Mouse (Mus musculus): ENCODE data around the gene Mycbp. TPM values are rescaled to one million over a fixed set of nuclear protein-coding genes. Genes with fewer than 3 reads are reported as not detected.

Mycbp gene
- polyA plus RNA-seq (2014; fragmentation: Nextera tagmentation; extraction: Ambion mirVana) = 58.6 and 59.9 TPM in 2 replicates

GRCm38 (mm10) chr4:123904333-123905125, at the start of gene Mycbp:
Gene Mycbp (plus strand): TSS chr4:123904832.
- peak within 1 kb of the TSS; percentile 71 for H3K9ac ChIP-seq (ENCODE audit: low read length)
- H3K27me3 ChIP-seq (ENCODE audit: control insufficient read depth, insufficient read depth, low read length) = no peaks in the 10 kb centered on the region
- H3K36me3 ChIP-seq (ENCODE audit: control insufficient read depth, insufficient read depth, low read length) = no peaks in the 10 kb centered on the region
- H3K27ac ChIP-seq (ENCODE audit: low read depth, low read length) = peak within 1 kb of the TSS; percentile 46; the same call in 1 of the 2 replicates
- peak within 1 kb of the TSS; percentile 83 for H3K4me2 ChIP-seq (ENCODE audit: low read depth, low read length, severe bottlenecking)
- ATAC-seq (replicated peaks; ENCODE audit: low FRiP score) = peak; percentile 100
- H3K4me3 ChIP-seq (ENCODE audit: low read depth, low read length) = peak within 1 kb of the TSS; percentile 82
- 2% methylated on average over 49 of the region's 49 CpGs for WGBS
- DNase-seq (ENCODE audit: low spot score) = peak; percentile 100
- no peaks in the 10 kb centered on the region for H3K4me1 ChIP-seq (replicated peaks; ENCODE audit: control insufficient read depth, insufficient read depth, low read length)
- no peaks in the 10 kb centered on the region for H3K9me3 ChIP-seq (ENCODE audit: control insufficient read depth, low read length)

DNA sequence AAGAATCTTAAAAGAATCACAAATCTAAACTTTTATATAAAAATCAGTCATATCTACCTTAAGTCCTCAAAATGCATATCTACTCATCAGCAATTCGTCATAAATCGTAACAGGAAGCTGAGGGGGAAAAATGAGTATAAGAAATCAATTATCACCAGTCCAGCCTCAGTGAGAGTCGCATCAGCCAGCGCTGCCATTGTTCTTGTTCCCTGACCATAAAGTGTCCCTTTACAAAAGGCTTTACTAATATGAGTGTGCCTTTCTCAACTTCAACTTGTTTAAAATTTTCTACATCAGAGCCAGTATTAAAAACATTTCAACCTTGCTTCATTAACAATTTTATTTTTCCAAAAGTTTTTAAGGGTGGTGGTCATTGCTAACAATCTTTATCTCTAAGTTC, 47.7 kb upstream of the Mycbp start:
- Histone ChIP-seq H3K4me1 (replicated peaks; ENCODE audit: control insufficient read depth, insufficient read depth, low read length) (no peaks in the 10 kb centered on the region), H3K36me3 (ENCODE audit: control insufficient read depth, insufficient read depth, low read length) (no peaks in the 10 kb centered on the region), H3K27ac (ENCODE audit: low read depth, low read length) (no peak overlapping the region), H3K4me3 (ENCODE audit: low read depth, low read length) (no peak overlapping the region), H3K4me2 (ENCODE audit: low read depth, low read length, severe bottlenecking) (no peak overlapping the region), H3K9ac (ENCODE audit: low read length) (no peak overlapping the region), H3K27me3 (ENCODE audit: control insufficient read depth, insufficient read depth, low read length) (no peaks in the 10 kb centered on the region), H3K9me3 (ENCODE audit: control insufficient read depth, low read length) (no peaks in the 10 kb centered on the region)
- peak; percentile 4 for DNase-seq (ENCODE audit: low spot score)
- ATAC-seq (replicated peaks; ENCODE audit: low FRiP score) = no peak
- 66% methylated on average over 4 of the region's 4 CpGs for WGBS

DNA sequence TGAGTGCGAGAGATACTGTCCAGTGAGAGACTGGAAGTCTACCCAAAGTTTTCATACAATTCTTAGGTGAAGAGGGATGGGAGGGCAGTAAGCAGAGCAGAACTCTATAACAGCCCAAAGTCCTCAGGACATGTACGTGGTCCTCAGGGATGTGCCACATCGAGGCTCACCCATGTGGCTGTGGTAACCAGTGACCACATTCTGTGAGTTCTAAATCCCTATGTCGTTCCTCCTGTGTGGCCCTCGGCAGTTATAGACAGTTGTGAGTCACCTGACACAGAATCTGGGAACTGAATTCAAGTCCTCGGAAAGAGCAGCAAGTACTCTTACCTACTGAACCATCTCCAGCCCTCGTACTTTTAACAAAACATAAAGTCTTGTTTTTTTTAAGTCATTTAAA, 46.5 kb upstream of the Mycbp start:
- no peak for ATAC-seq (replicated peaks; ENCODE audit: low FRiP score)
- no peaks in the 10 kb centered on the region for H3K27me3 ChIP-seq (ENCODE audit: control insufficient read depth, insufficient read depth, low read length)

GRCm38 (mm10) chr4:123859379-123859778, 45.3 kb upstream of the Mycbp start, which contains the start of gene 4933427I04Rik:
Gene 4933427I04Rik (plus strand): TSS chr4:123859679.
- H3K9me3 ChIP-seq (ENCODE audit: control insufficient read depth, low read length) = no peaks in the 10 kb centered on the region
- DNase-seq (ENCODE audit: low spot score) = peak; percentile 37
- no peak within 1 kb of the TSS for H3K9ac ChIP-seq (ENCODE audit: low read length)
- H3K4me2 ChIP-seq (ENCODE audit: low read depth, low read length, severe bottlenecking) = no peak within 1 kb of the TSS
- WGBS = 77% methylated on average over 3 of the region's 3 CpGs
- no peaks in the 10 kb centered on the region for H3K36me3 ChIP-seq (ENCODE audit: control insufficient read depth, insufficient read depth, low read length)
- no peak within 1 kb of the TSS for H3K27ac ChIP-seq (ENCODE audit: low read depth, low read length)
- ATAC-seq (replicated peaks; ENCODE audit: low FRiP score) = no peak
- H3K4me3 ChIP-seq (ENCODE audit: low read depth, low read length) = no peak within 1 kb of the TSS
- no peaks in the 10 kb centered on the region for H3K27me3 ChIP-seq (ENCODE audit: control insufficient read depth, insufficient read depth, low read length)
- H3K4me1 ChIP-seq (replicated peaks; ENCODE audit: control insufficient read depth, insufficient read depth, low read length) = no peaks in the 10 kb centered on the region

More for the DNA sequence above, 46.5 kb upstream of the Mycbp start:
- H3K4me3 ChIP-seq (ENCODE audit: low read depth, low read length) = no peak overlapping the region
- H3K9ac ChIP-seq (ENCODE audit: low read length) = no peak overlapping the region
- DNase-seq (ENCODE audit: low spot score) = peak; percentile 11
- no peak overlapping the region for H3K27ac ChIP-seq (ENCODE audit: low read depth, low read length)
- H3K4me2 ChIP-seq (ENCODE audit: low read depth, low read length, severe bottlenecking) = no peak overlapping the region
- H3K36me3 ChIP-seq (ENCODE audit: control insufficient read depth, insufficient read depth, low read length) = no peaks in the 10 kb centered on the region
- no peaks in the 10 kb centered on the region for H3K9me3 ChIP-seq (ENCODE audit: control insufficient read depth, low read length)
- H3K4me1 ChIP-seq (replicated peaks; ENCODE audit: control insufficient read depth, insufficient read depth, low read length) = no peaks in the 10 kb centered on the region
- WGBS = 92% methylated on average over 7 of the region's 7 CpGs

DNA sequence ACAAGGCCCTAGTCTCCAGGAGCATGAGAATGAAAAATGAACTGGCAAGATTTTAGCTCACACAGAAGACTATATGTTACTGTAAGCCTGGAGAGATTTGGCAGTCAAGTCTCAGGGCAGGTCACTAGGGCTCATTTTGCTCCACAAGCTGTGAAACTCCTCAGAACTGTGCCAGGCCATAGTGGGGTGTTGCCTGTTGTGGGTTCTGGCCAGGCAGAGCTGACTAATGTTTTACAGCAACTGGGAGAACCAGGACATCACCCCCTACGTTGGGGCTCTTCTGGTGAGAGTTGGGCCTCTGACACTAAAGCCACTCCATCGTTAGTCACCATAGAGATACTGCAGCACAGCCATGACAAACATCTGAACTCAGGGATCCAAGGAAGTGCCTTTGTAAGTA, 44.8 kb upstream of the Mycbp start:
- H3K36me3 ChIP-seq (ENCODE audit: control insufficient read depth, insufficient read depth, low read length) = no peaks in the 10 kb centered on the region
- no peaks in the 10 kb centered on the region for H3K9me3 ChIP-seq (ENCODE audit: control insufficient read depth, low read length)
- H3K4me3 ChIP-seq (ENCODE audit: low read depth, low read length) = no peak overlapping the region
- H3K4me2 ChIP-seq (ENCODE audit: low read depth, low read length, severe bottlenecking) = no peak overlapping the region
- no peak overlapping the region for H3K27ac ChIP-seq (ENCODE audit: low read depth, low read length)
- ATAC-seq (replicated peaks; ENCODE audit: low FRiP score) (no peak), DNase-seq (ENCODE audit: low spot score) (peak; percentile 16)
- WGBS = 61% methylated on average over 2 of the region's 2 CpGs
- H3K9ac ChIP-seq (ENCODE audit: low read length) = no peak overlapping the region
- no peaks in the 10 kb centered on the region for H3K4me1 ChIP-seq (replicated peaks; ENCODE audit: control insufficient read depth, insufficient read depth, low read length)
- no peaks in the 10 kb centered on the region for H3K27me3 ChIP-seq (ENCODE audit: control insufficient read depth, insufficient read depth, low read length)

- DNase-seq (ENCODE audit: low spot score) (peak; percentile 13), ATAC-seq (replicated peaks; ENCODE audit: low FRiP score) (no peak)
- Histone ChIP-seq H3K36me3 (ENCODE audit: control insufficient read depth, insufficient read depth, low read length) (no peaks in the 10 kb centered on the region), H3K9ac (ENCODE audit: low read length) (no peak overlapping the region), H3K9me3 (ENCODE audit: control insufficient read depth, low read length) (no peaks in the 10 kb centered on the region), H3K4me1 (replicated peaks; ENCODE audit: control insufficient read depth, insufficient read depth, low read length) (no peaks in the 10 kb centered on the region), H3K4me2 (ENCODE audit: low read depth, low read length, severe bottlenecking) (no peak overlapping the region), H3K4me3 (ENCODE audit: low read depth, low read length) (no peak overlapping the region), H3K27me3 (ENCODE audit: control insufficient read depth, insufficient read depth, low read length) (no peaks in the 10 kb centered on the region), H3K27ac (ENCODE audit: low read depth, low read length) (no peak overlapping the region)
- 80% methylated on average over 5 of the region's 5 CpGs for WGBS
Measured at GRCm38 (mm10) chr4:123860621-123861020, 44.0 kb upstream of the Mycbp start.

- DNase-seq (ENCODE audit: low spot score) (no peak), ATAC-seq (replicated peaks; ENCODE audit: low FRiP score) (no peak)
- Histone ChIP-seq H3K4me3 (ENCODE audit: low read depth, low read length) (no peak overlapping the region), H3K9ac (ENCODE audit: low read length) (no peak overlapping the region), H3K9me3 (ENCODE audit: control insufficient read depth, low read length) (no peaks in the 10 kb centered on the region), H3K4me2 (ENCODE audit: low read depth, low read length, severe bottlenecking) (no peak overlapping the region), H3K27me3 (ENCODE audit: control insufficient read depth, insufficient read depth, low read length) (no peaks in the 10 kb centered on the region), H3K36me3 (ENCODE audit: control insufficient read depth, insufficient read depth, low read length) (no peaks in the 10 kb centered on the region), H3K4me1 (replicated peaks; ENCODE audit: control insufficient read depth, insufficient read depth, low read length) (no peaks in the 10 kb centered on the region), H3K27ac (ENCODE audit: low read depth, low read length) (no peak overlapping the region)
- 92% methylated on average over 5 of the region's 5 CpGs for WGBS
Measured at GRCm38 (mm10) chr4:123893726-123894125, 10.9 kb upstream of the Mycbp start.

- Histone ChIP-seq H3K4me2 (ENCODE audit: low read depth, low read length, severe bottlenecking) (no peak overlapping the region), H3K9ac (ENCODE audit: low read length) (no peak overlapping the region), H3K9me3 (ENCODE audit: control insufficient read depth, low read length) (no peaks in the 10 kb centered on the region), H3K27ac (ENCODE audit: low read depth, low read length) (no peak overlapping the region), H3K4me1 (replicated peaks; ENCODE audit: control insufficient read depth, insufficient read depth, low read length) (no peaks in the 10 kb centered on the region), H3K27me3 (ENCODE audit: control insufficient read depth, insufficient read depth, low read length) (no peaks in the 10 kb centered on the region), H3K4me3 (ENCODE audit: low read depth, low read length) (no peak overlapping the region), H3K36me3 (ENCODE audit: control insufficient read depth, insufficient read depth, low read length) (no peaks in the 10 kb centered on the region)
- DNase-seq (ENCODE audit: low spot score) = no peak
- WGBS = 86% methylated on average over 4 of the region's 4 CpGs
- ATAC-seq (replicated peaks; ENCODE audit: low FRiP score) = no peak
Measured at GRCm38 (mm10) chr4:123894295-123894694, 10.3 kb upstream of the Mycbp start.

GRCm38 (mm10) chr4:123898696-123899095, 5.9 kb upstream of the Mycbp start:
- peak; percentile 68 for DNase-seq (ENCODE audit: low spot score)

More at GRCm38 (mm10) chr4:123898696-123899095, 5.9 kb upstream of the Mycbp start:
- H3K4me1 ChIP-seq (replicated peaks; ENCODE audit: control insufficient read depth, insufficient read depth, low read length) = no peaks in the 10 kb centered on the region
- no peaks in the 10 kb centered on the region for H3K9me3 ChIP-seq (ENCODE audit: control insufficient read depth, low read length)
- H3K9ac ChIP-seq (ENCODE audit: low read length) = no peak overlapping the region
- H3K4me2 ChIP-seq (ENCODE audit: low read depth, low read length, severe bottlenecking) = no peak overlapping the region
- no peak for ATAC-seq (replicated peaks; ENCODE audit: low FRiP score)
- H3K27me3 ChIP-seq (ENCODE audit: control insufficient read depth, insufficient read depth, low read length) = no peaks in the 10 kb centered on the region
- WGBS = 12% methylated on average over 5 of the region's 5 CpGs
- H3K27ac ChIP-seq (ENCODE audit: low read depth, low read length) = no peak overlapping the region
- H3K36me3 ChIP-seq (ENCODE audit: control insufficient read depth, insufficient read depth, low read length) = no peaks in the 10 kb centered on the region
- no peak overlapping the region for H3K4me3 ChIP-seq (ENCODE audit: low read depth, low read length)
